Mouse (Mus musculus): ENCODE results near the gene Wfikkn1.

The Wfikkn1 gene

DNA sequence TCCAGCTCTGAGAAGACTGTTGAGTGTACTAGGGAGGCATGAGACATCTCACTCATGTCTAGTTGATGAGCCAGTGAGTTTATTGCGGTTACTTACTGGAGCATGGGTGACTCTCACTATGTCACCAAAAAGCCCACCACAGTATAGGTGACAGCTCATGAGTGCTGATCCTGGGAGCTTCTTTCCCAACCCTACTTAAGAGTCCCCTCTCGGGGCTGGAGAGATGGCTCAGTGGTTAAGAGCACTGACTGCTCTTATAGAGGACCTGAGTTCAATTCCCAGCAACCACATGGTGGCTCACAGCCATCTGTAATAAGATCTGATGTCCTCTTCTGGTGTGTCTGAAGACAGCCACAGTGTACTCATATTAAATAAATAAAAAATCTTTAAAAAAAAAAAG lies 10.7 kb downstream of the Wfikkn1 start:
- no peak for ATAC-seq (ENCODE audit: insufficient number of reproducible peaks, low FRiP score, low TSS enrichment)

DNA sequence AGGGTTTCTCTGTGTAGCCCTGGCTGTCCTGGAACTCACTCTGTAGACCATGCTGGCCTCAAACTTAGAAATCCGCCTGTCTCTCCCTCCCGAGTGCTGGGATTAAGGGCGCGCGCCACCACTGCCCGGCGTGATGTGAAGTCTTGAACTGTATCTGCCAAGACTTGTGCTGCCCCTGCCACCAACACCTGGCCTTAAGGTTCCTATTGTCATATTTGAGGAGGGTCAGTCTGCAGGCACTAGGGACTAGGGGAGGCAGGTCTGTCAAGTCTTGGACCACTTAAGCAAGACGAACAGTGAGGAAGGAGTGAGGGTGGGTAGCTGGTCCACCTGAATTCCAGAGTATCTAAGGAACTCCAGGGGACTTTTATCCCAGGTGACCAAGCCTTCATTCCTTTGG lies 11.2 kb downstream of the Wfikkn1 start:
- ATAC-seq (ENCODE audit: insufficient number of reproducible peaks, low FRiP score, low TSS enrichment): no peak

DNA sequence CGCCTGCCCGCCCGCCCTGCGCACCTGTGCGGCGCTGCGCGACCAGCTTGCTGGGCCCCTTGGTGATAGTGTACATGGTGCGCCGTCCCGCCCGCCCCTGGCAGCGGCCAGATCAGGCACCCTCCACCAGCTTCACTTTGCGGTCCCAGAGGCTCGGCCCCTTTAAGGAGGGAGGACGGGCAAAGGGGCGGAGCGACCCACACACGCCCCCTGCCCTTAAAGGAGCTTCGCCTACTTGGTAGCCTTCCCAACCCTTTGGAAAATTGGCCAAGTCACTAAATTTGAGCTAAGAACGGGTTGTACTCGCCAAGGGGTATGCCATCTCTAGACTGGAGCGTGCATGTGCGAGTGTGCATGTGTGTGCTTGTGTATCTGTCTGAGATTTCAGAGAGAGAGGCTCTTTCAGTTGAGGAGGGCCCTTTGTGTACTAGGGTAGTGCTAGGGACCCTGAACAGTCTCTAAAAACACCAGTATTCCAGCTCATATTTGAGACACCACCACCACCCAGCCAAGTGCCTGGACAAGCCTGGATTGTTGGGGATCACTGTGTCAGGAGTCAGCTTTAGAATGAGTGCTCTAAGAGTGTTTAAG lies 12.0 kb downstream of the Wfikkn1 start, which contains the start of gene Mcrip2:
TSS of gene Mcrip2 (minus strand) at position 164 of the 591 bp plus-strand sequence.
- peak; percentile 69; the same call in 1 of the 2 replicates for ATAC-seq (ENCODE audit: insufficient number of reproducible peaks, low FRiP score, low TSS enrichment)

DNA sequence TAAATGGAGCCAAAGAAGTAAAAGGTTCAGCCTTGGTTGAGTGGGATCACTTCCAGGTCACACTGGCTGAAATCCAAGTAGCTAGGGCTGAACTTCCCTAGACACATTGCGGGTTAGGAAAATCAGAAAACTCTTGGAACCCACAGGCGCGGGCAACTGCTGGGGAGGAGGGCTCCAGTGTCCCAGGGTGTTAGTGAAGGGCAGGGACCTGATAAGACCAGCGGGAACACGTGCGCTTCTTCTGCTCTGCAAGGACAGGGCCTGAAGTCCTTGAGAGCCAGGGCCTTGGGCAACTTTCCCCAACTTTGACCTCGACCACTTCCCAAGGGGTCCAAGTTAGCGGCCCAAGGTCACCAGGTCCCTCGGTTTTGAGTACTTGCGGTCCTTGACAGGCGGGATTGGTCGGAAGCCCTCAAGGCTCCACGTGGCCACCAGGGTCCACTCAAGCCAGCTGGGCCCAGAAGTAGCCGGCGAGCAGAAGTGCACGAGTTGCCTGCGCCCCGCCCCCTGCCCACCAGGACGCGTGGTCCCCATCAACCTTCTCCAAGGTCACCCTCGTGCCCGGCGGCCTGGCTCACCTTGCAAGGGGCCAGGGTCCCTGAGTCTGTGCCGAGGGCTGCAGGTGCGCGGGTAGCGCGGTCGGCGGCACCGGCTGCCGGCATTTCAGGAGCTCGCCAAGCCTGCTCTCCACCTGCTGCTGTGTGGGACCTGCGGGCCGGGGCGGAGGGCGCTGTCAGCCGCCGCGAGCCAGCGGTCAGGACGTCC lies 12.6 kb downstream of the Wfikkn1 start:
- peak; percentile 26; the same call in 1 of the 2 replicates for ATAC-seq (ENCODE audit: insufficient number of reproducible peaks, low FRiP score, low TSS enrichment)

DNA sequence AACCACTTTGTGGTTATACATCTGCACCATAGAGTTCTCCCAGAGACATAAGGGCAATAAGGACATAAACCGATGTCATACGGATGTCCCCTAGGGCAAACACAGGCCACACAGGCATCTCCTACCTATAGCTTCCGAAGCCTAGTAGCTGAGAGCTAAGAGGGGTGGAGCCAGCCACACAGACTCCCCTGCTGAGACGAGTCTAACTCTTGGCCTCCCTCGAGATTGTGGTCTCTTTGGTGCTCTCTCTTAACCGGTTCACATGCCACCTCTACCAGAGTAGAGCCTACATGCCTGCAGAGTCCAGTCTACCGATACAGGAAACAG lies 13.2 kb downstream of the Wfikkn1 start:
- no peak for ATAC-seq (ENCODE audit: insufficient number of reproducible peaks, low FRiP score, low TSS enrichment)

DNA sequence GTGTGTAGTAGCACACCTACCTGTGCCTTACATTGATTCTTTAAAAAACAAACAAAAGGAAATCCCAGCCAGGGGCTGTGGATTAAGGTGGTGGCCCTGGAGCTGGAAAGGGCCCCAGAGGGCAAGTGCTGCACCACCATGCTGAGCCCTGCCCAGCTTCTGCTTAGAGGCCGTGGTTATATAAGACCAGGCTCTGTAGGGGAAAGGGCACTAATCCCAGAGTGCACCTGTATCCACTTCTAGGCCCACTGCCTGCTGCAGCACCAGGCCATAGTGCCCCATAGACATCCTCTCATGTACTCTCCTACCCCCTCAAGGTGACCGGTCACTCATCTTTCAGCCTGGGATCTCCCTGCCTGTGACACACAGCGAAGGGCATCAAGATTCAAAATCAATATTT lies 14.5 kb downstream of the Wfikkn1 start:
- no peak for ATAC-seq (ENCODE audit: insufficient number of reproducible peaks, low FRiP score, low TSS enrichment)

DNA sequence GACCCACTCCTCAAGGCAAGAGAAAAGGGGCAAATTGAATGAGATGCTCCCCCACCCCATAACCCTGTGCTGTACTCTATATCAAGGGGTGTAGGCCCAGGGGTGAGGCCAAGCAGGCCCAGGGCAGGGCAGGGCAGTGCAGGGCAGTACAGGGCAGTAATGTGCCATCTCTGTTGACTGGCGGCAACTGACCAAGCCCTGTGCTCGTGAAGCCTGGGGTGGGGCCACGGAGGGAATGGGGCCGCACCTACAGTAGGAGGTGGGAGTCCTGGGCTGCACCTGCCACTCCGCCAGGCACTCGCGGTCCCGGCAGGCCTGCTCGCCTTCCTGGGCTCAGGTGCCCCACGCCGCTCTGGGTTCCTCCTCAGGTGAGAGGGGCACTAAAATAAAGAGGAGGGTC lies 15.4 kb downstream of the Wfikkn1 start:
- no peak for ATAC-seq (ENCODE audit: insufficient number of reproducible peaks, low FRiP score, low TSS enrichment)

DNA sequence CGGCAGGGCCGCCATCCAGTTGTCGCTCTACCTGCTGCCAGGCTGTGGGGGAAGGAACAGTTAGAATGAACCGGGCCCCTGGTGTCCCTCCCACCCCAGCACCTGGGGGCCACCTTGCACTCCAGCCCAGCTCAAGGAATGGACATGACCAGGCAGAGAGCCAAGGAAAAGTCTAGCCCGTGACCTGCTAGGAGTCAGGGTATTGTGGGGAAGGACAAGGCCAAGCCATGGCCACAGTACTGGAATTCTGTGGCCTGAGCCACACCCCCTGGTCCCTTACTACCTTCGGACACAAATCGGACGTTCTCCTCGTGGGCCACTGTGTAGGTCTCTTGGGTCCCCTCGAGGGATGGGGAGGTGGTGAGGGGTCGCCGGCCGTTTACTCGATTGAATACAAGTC lies 16.3 kb downstream of the Wfikkn1 start:
- ATAC-seq (ENCODE audit: insufficient number of reproducible peaks, low FRiP score, low TSS enrichment): no peak

DNA sequence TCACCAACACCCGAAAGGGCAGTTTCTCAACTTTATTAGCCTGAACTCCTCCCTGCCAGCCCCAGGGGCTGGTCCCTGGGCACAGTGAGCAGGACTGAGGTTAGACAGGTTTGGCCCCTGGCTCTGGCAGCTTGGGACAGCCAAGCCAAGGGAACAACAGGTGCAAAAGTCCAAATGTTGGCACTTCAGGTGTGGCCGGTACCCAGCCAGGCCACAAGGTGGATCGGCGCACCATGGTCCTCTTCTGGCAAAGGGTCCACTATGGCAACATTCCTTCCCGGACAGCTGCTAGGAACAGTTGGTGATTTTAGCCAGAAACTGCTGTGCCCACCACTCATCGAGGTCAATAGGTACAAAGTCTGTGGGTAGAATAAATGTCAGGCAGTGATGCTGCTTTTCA lies 17.0 kb downstream of the Wfikkn1 start:
- no peak for ATAC-seq (ENCODE audit: insufficient number of reproducible peaks, low FRiP score, low TSS enrichment)

DNA sequence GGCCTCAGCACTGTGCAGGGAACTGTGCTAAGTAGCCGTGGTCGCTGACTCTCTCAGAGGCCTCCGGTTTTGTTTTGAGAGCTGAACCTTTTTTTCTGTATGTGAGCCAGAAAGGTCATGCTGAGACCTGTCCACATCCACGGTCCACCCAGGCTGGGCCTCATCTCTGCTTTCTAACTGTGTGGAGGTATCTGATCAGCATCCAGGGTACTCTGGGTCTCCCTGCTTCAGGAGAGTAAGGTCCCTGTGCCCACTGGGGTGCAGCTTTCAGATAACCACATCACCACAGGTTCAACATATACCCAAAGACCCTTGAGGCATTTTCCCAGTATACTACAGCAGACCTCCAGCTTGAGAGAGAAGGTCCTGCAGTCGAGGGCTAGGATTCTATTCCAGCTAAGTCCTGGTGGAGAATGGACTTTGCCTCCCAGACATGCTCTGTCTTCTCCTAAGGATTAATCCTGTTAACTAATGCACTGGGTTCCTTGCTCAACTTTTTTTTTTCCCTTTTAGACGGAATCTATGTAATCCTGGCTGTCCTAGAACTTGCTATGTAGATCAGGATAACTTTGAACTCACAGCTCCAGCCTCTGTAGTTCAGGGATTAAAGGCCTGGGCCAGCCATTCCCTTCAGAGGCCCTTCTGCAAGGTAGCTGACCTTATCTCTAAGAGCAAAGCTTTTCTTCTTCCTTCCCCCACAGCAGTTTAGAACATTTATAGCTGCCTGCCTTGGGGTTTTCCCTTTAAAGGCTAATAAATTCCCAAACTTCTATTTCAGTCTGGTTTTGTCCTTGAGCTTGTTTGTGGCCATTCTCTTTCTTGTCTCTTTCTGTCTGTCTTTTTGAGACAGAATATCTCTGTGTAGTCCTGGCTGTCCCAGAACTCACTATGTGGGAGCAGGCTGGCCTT lies 18.7 kb downstream of the Wfikkn1 start:
- 0 out of 2 replicates have a peak, but pooled peaks have one; percentile 12 for ATAC-seq (ENCODE audit: insufficient number of reproducible peaks, low FRiP score, low TSS enrichment)

DNA sequence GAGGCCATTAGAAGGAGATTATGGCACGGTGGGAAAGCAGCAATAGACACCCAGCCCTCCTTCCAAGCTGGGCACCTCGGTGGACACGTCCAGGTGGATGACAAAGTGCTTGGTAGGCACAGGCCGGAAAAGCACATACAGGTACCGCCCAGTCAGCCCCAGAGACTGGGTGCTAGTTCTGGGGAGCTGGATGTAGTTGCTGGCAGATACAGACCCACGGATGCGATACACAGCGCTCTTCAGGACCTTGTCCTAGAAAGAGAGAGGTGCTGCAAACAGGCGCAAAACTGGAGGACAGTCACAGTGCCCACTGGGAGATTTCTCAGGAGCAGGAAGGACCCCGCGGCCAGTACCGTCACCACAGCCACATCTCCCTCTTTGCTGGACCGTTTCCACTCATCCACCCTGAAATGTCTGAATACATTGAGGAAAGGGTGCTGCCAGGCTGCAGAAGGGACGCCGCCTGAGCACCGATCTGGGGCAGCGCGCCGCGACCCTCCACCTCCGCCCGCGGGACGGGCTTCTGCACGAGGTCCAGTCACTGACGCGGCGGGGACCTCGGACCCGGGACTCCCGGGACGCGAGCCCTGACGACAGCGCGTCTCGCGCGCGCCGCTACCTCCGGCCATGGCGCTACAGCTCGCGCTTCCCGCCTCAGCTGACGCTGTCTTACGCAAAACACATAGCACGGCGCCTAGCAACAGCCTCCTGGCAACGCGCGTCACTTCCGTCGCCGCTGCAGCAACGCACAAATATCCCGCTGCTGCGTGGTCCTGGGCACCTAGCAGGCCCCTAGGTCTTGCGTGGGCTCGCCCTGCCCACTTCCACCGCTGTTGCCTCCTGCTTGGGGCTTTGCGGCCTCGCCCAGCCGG lies 19.6 kb downstream of the Wfikkn1 start, which contains the start of gene Wdr90:
TSS of gene Wdr90 (minus strand) at position 670 of the 872 bp plus-strand sequence.
- peak; percentile 88 for ATAC-seq (ENCODE audit: insufficient number of reproducible peaks, low FRiP score, low TSS enrichment)

DNA sequence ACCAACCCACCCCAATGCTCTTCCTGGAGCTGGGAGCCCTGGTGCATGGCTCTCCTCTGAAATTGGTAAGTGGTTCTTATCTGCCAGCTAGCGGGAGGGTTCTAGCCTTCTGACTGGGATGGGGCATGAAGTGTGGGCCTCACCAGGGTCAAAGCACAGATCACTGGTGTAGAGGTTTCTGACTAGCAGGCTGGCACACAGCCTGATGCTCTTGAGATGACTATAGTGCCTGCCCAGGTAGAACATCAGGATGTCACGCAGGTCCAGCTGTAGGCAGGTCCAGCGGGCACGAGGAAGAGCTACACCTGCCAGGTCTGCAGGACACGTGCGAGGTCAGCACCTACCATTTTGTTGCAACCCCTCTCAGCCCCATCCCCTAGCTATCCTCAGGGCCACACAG lies 20.4 kb downstream of the Wfikkn1 start:
- ATAC-seq (ENCODE audit: insufficient number of reproducible peaks, low FRiP score, low TSS enrichment): no peak

DNA sequence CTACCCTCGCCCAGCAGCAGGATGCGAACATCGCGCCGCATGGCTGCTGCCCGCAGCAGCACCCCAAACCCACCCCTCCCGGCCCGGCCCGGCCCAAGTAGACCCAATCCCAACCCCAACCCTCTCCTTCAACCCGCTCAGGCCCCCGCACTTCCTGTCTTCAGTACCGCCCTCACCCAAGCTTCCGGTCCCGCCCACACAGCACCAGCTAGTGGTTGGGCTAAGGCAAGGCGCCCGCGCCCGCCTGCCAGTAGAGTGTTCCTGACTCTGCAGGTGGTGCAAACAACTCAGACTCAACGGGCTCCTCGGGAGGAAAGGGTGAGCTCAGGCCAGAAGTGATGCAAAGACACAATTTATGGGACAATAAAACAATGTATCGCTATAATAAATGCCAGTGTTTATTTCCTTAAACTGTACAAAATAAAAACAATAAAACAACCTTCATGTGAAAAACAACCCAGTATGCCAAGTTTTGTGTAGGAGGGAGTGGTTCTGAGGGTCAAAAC lies 36.2 kb downstream of the Wfikkn1 start, which contains the start of gene Rhot2:
TSS of gene Rhot2 (minus strand) at position 456 of the 506 bp plus-strand sequence.
- peak; percentile 87 for ATAC-seq (ENCODE audit: insufficient number of reproducible peaks, low FRiP score, low TSS enrichment)

DNA sequence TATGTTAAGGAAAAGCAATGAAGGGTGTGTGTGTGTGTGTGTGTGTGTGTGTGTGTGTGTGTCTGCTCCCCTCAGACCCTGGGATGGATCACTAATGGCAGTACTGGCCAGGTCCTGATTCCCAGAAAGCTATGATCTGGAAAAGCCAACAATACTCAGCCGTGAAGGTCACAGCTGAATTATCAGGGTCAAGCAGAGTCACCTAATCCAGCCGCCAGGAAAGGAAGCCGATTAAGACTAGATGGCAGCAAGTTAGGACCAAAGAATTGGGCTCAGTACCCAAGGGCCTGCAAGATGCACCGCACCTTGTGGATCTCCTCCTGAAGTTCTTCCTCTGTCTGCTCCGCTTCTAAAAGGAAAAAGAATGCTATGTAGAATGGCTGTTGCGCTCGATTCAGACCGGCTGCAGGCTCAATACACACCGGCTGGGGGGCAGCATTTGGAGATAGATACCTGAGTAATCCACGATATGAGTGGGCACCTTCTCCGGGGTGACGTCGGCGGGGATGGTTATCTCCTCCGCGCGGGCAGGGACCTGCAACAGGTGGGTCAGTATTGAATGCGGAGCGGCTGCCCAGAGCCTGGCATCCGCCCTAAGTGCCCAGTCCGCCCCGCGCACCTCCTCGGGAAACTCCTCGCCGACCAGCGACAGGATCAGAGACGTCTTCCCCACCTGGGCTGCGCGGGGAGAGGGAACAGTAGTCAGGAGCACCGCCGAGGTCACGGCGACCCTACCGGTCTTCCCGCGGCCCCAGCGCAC lies 36.8 kb downstream of the Wfikkn1 start:
- ATAC-seq (ENCODE audit: insufficient number of reproducible peaks, low FRiP score, low TSS enrichment): no peak; the same call in 1 of the 2 replicates

DNA sequence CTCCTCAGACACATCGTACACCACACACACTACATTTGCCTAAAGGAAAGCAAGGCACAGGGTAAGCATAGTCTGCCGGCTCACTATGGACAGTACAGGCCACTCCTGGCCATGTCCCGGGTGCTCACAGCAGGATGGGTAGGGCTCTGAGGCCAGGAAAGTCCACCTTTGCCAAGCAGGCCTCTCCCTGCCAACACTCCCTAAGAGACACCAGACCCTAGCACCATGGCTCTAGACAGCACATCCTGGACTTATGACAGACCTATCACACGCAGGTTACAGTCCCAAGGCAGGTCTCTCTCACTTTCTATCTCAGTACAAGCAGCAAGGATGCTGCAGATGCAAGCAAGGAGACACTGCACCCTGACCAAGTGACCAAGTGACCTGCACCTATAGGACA lies 37.5 kb downstream of the Wfikkn1 start:
- no peak for ATAC-seq (ENCODE audit: insufficient number of reproducible peaks, low FRiP score, low TSS enrichment)

DNA sequence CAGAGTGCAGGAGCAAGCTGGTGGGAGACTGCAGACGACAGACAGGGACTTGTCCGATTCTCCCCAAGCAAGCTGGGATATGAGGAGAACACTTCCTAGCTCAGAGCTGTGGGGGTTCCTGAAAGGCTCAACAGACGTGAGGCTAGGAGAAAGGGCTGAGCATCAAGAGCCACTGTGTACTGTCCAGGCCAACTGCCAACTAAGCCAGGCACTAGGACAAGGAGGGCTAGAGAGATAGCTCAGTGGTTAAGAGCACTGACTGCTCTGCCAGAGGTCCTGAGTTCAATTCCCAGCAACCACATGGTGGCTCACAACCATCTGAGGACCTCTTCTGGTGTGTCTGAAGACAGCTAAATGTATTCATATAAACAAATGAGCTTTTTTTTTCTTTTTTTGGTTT lies 38.1 kb downstream of the Wfikkn1 start:
- no peak for ATAC-seq (ENCODE audit: insufficient number of reproducible peaks, low FRiP score, low TSS enrichment)

DNA sequence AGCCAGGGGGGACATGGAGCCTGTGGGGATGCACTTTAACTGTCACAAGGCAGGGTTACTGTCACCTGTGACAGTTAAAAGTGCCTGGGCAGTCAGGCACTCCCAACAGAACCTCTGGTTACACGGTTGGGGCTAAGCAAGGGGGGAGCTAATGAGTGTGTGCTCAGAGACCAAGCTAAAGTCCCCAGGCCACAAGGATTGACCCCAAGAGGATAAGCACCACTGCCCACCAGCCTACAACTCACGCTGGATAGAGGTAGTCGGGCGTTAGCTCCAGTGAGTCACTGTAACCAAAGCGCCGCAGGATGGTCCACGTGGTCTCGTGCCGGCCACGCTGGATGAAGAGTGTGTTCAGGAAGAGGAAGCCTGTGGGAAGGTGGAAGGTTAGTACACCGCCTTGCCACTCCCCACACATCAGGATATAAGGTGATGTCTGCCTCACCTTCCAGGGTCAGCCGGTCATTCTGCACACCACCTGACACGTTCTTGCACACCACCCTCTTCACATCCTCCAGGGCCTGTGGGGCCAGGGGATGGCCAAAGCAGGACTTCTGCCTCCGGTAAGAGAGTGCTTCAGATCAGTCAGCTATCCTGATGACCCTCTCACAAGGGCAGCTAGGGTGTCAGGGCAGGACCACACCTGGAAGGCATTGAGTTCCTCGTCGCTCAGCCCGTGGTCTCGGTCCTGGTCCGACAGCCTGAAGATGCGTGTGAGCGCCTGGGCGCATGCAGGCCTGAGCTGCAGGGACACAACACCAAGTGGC lies 39.4 kb downstream of the Wfikkn1 start, which contains the start of gene Gm20683:
TSS of gene Gm20683 (minus strand) at position 647 of the 764 bp plus-strand sequence.
- no peak for ATAC-seq (ENCODE audit: insufficient number of reproducible peaks, low FRiP score, low TSS enrichment)

DNA sequence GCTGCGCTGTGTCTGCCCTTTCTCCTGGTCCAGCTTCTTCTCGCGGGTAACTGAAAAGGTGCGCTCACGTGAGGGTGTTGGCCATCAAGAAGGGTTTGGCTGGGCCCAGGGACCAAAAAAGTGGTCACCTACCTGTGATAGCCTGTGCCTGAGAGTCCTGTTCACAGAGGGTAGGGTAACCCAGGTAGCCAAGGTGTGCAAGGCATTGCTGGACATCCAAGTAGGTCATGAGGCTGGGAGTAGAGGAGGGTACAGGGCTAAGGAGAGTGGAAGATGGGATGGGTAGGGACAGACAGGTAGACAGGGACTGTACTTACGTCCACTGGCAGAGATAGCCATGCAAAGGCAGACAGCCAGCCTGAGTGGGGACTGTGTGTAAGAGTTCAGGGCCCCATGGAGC lies 40.1 kb downstream of the Wfikkn1 start:
- no peak for ATAC-seq (ENCODE audit: insufficient number of reproducible peaks, low FRiP score, low TSS enrichment)
